Mouse (Mus musculus) stomach, postnatal 0 days (tissue): ENCODE data around the gene Lsamp.

Experiments used
- CTCF ChIP-seq: IDR thresholded peaks from 2 replicates; pipeline ENCODE4 v1.5.1; 2016; ENCODE audit warnings: antibody characterized with exemption, low read depth, mild to moderate bottlenecking, moderate library complexity
- EP300 ChIP-seq: optimal IDR thresholded peaks from 2 replicates; pipeline ENCODE3; 2016; ENCODE audit warnings: antibody characterized with exemption

GRCm38 (mm10) chr16:41938258-41938657 lies 1954.1 kb downstream of the Lsamp start:
- no peak for TF ChIP-seq CTCF
- no peak for TF ChIP-seq EP300
